ENCODE assay signal across 8 mouse cellular contexts in the genomic region with DNA sequence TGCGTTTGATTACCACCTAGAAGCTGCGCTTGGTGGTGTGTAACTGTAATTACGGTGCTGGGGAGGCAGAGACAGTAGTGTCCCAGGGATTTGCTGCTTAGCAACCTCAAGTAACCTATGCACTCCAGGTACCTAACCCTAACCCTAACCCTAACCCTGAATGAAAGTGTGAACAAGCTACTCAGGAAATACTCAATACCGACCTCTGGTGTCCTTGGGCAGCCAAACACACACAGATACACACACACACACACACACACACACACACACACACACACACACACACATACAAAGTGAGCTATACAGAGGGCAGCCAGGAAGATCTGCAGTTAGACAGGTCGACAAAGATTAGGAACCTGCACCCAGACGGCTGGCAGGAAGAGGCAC. TPM values are rescaled to one million over a fixed set of nuclear protein-coding genes. Genes with fewer than 3 reads are reported as not detected.
DNase-seq lines count a peak whose midpoint lies in the region; ATAC-seq and TF ChIP-seq lines count a peak whose summit lies in the region.

No protein-coding gene starts in this region.

- H3K4me2 ChIP-seq in heart, embryonic 13.5 days = peak overlapping the region; percentile 81

- H3K9me3 ChIP-seq in heart, embryonic 13.5 days = no peaks in the 10 kb centered on the region
- H3K9me3 ChIP-seq in MEL (replicated peaks; ENCODE audit: insufficient read depth, low read length) = no peaks in the 10 kb centered on the region
- no peaks in the 10 kb centered on the region for H3K9me3 ChIP-seq in hindbrain, embryonic 10.5 days
- no peaks in the 10 kb centered on the region for H3K9me3 ChIP-seq in midbrain, embryonic 10.5 days (replicated peaks)

- peaks cover 17% of the 10 kb centered on the region for H3K4me1 ChIP-seq in heart, embryonic 13.5 days
- peaks cover 0 to 4% of the 10 kb centered on the region in 2 experiments; a peak in 2 of 4 replicates for H3K4me1 ChIP-seq in MEL (ENCODE audit: control insufficient read depth in 1 of 2, insufficient read depth in 2 of 2, low read length in 2 of 2)
- peaks cover 41% of the 10 kb centered on the region for H3K4me1 ChIP-seq in hindbrain, embryonic 10.5 days (replicated peaks)
- H3K4me1 ChIP-seq in midbrain, embryonic 10.5 days = peaks cover 28% of the 10 kb centered on the region

- peak overlapping the region; percentile 93 for H3K27ac ChIP-seq in heart, embryonic 13.5 days (replicated peaks)
- peak overlapping the region; percentile 33; the same call in 1 of the 2 replicates for H3K27ac ChIP-seq in MEL (ENCODE audit: control insufficient read depth, low read depth, low read length)
- peak overlapping the region; percentile 95 for H3K27ac ChIP-seq in hindbrain, embryonic 10.5 days
- peak overlapping the region; percentile 94 for H3K27ac ChIP-seq in midbrain, embryonic 10.5 days (replicated peaks)

- DNase-seq in heart, postnatal 10 days = no peak
- DNase-seq in MEL (ENCODE audit: low read depth, low spot score) = no peak
- no peak for DNase-seq in hindbrain, embryonic 10.5 days (ENCODE audit: low spot score)
- DNase-seq in midbrain, embryonic 10.5 days (ENCODE audit: low spot score) = no peak
- no peak for DNase-seq in right cerebral cortex, postnatal 36 days (ENCODE audit: low spot score in 2 of 2)
- DNase-seq in urinary bladder, postnatal 4 days (ENCODE audit: low spot score in 2 of 2) = no peak
- no peak for DNase-seq in left cerebral cortex, postnatal 36 days (ENCODE audit: low spot score in 2 of 2)

- intact Hi-C loops in heart, postnatal 10 days (cut with DNase I) = no loop called here
- intact Hi-C loops in left cerebral cortex, postnatal 36 days (cut with DNase I) = loop anchor here (10.0 kb wide), 1 partner anchor 86 kb away; no protein-coding TSS in a partner anchor

- TF ChIP-seq CTCF in MEL (IDR thresholded peaks at IDR 0.05 in 2 of 3, conservative IDR thresholded peaks at IDR 0.05 in 1 of 3; ENCODE audit: control insufficient read depth in 1 of 3, insufficient read depth in 1 of 3, low read depth in 2 of 3, low read length in 3 of 3, poor library complexity in 1 of 3, severe bottlenecking in 1 of 3) = peak in 1 of 3 experiments; percentile 39; a peak in 2 of 6 replicates

- H3K9ac ChIP-seq in heart, embryonic 13.5 days = peak overlapping the region; percentile 96
- H3K9ac ChIP-seq in MEL (ENCODE audit: control insufficient read depth, low read depth, low read length, poor library complexity, severe bottlenecking) = peak overlapping the region; percentile 98

- no peak for TF ChIP-seq EP300 in MEL (IDR thresholded peaks at IDR 0.05; ENCODE audit: low read depth in 1 of 2, low read length in 2 of 2)

- 44% methylated on average over 6 of the region's 6 CpGs for WGBS in heart, embryonic 13.5 days
- WGBS in hindbrain, embryonic 10.5 days = 46% methylated on average over 6 of the region's 6 CpGs
- 48% methylated on average over 6 of the region's 6 CpGs for WGBS in midbrain, embryonic 10.5 days

- peaks cover 20% of the 10 kb centered on the region for H3K79me2 ChIP-seq in MEL (ENCODE audit: control insufficient read depth, insufficient read depth, low read length, poor library complexity)

- peaks cover 56% of the 10 kb centered on the region for H3K36me3 ChIP-seq in heart, embryonic 13.5 days
- H3K36me3 ChIP-seq in MEL (ENCODE audit: control insufficient read depth in 1 of 2, insufficient read depth in 2 of 2, low read length in 2 of 2) = peaks cover 0 to 2% of the 10 kb centered on the region in 2 experiments; a peak in 2 of 4 replicates
- H3K36me3 ChIP-seq in hindbrain, embryonic 10.5 days = peaks cover 64% of the 10 kb centered on the region
- peaks cover 70% of the 10 kb centered on the region for H3K36me3 ChIP-seq in midbrain, embryonic 10.5 days

- no peaks in the 10 kb centered on the region for H3K27me3 ChIP-seq in heart, embryonic 13.5 days (replicated peaks)
- H3K27me3 ChIP-seq in MEL (ENCODE audit: control insufficient read depth in 1 of 2, insufficient read depth in 2 of 2, low read length in 2 of 2) = no peaks in the 10 kb centered on the region
- H3K27me3 ChIP-seq in hindbrain, embryonic 10.5 days (ENCODE audit: insufficient read depth, poor library complexity, severe bottlenecking) = no peaks in the 10 kb centered on the region
- H3K27me3 ChIP-seq in midbrain, embryonic 10.5 days (ENCODE audit: low read depth, poor library complexity, severe bottlenecking) = no peaks in the 10 kb centered on the region

- no peak for TF ChIP-seq POLR2A in MEL (IDR thresholded peaks at IDR 0.05; ENCODE audit: control insufficient read depth in 1 of 2, insufficient read depth in 1 of 2, low read depth in 1 of 2, low read length in 2 of 2, poor library complexity in 1 of 2)

- no peak for TF ChIP-seq RAD21 in MEL (IDR thresholded peaks at IDR 0.05; ENCODE audit: low read depth, low read length)

- ATAC-seq in heart, embryonic 13.5 days (ENCODE audit: extremely low read depth, insufficient number of reproducible peaks, low FRiP score, low TSS enrichment) = 0 out of 2 replicates have a peak, but pooled peaks have one; percentile 4

- H3K4me3 ChIP-seq in heart, embryonic 13.5 days = peak overlapping the region; percentile 98
- H3K4me3 ChIP-seq in MEL (ENCODE audit: control insufficient read depth in 1 of 2, insufficient read depth in 1 of 2, low read depth in 2 of 2, low read length in 2 of 2) = peak overlapping the region; percentile 100
- H3K4me3 ChIP-seq in hindbrain, embryonic 10.5 days = peak overlapping the region; percentile 92
- peak overlapping the region; percentile 89 for H3K4me3 ChIP-seq in midbrain, embryonic 10.5 days

TF ChIP-seq in MEL, 35 proteins besides CTCF, POLR2A, EP300 and RAD21 (continues in another document):
- TF ChIP-seq E2F4 (IDR thresholded peaks at IDR 0.05; ENCODE audit: borderline replicate concordance, low read depth, low read length) (no peak), BHLHE40 (IDR thresholded peaks at IDR 0.05; ENCODE audit: borderline replicate concordance, low read depth, low read length) (no peak), NELFE (IDR thresholded peaks at IDR 0.05; ENCODE audit: low read depth, low read length) (no peak), MAZ (IDR thresholded peaks at IDR 0.05; ENCODE audit: low read depth, low read length) (no peak), MYB (IDR thresholded peaks at IDR 0.05; ENCODE audit: low read depth, low read length) (no peak), TCF12 (IDR thresholded peaks at IDR 0.05; ENCODE audit: low read depth, low read length) (no peak), USF2 (IDR thresholded peaks at IDR 0.05; ENCODE audit: borderline replicate concordance in 1 of 2, insufficient read depth in 1 of 2, low read depth in 1 of 2, low read length in 2 of 2) (no peak), RCOR1 (IDR thresholded peaks at IDR 0.05; ENCODE audit: low read depth, low read length) (no peak), ZNF384 (IDR thresholded peaks at IDR 0.05; ENCODE audit: low read depth, low read length) (no peak), GABPA (IDR thresholded peaks at IDR 0.05; ENCODE audit: low read depth, low read length) (no peak), MXI1 (IDR thresholded peaks at IDR 0.05; ENCODE audit: low read depth, low read length) (no peak), CHD2 (IDR thresholded peaks at IDR 0.05; ENCODE audit: low read length) (no peak), SMC3 (IDR thresholded peaks at IDR 0.05; ENCODE audit: low read depth, low read length) (no peak), POLR2AphosphoS2 (IDR thresholded peaks at IDR 0.05; ENCODE audit: low read length) (no peak)

RNA-seq across cellular contexts. Expression of a gene that starts 0.3 kb away (rescaled TPM):
- polyA plus RNA-seq in heart, embryonic 13.5 days (2015; fragmentation: Nextera tagmentation; extraction: Ambion mirVana) = 53.5 and 54.4 TPM in 2 replicates
- total RNA-seq in heart, postnatal 10 days (2021) = 10 to 100 TPM; 42.6 to 48.8 TPM
- total RNA-seq in MEL (2012; rRNA removed) = 29.3 and 38.6 TPM in 2 replicates
- polyA plus RNA-seq in MEL (2012; ENCODE audit: insufficient read depth in 1 of 2, insufficient read length in 2 of 2, low read depth in 1 of 2, low replicate concordance in 2 of 2, missing spikeins in 1 of 2) = 10 to 100 TPM in 1 of 2 experiments, not detected in 1; 44.7 TPM
- polyA plus RNA-seq in hindbrain, embryonic 10.5 days (2016; fragmentation: Nextera tagmentation; extraction: Ambion mirVana) = 96.4 and 105 TPM in 2 replicates
- polyA plus RNA-seq in midbrain, embryonic 10.5 days (2016; fragmentation: Nextera tagmentation; extraction: Ambion mirVana) = 104 and 107 TPM in 2 replicates
- 10 to 100 TPM; 36.7 to 38.0 TPM for total RNA-seq in left cerebral cortex, postnatal 36 days (2021)

RNA-seq across cellular contexts. Expression of a gene that starts 7.6 kb away (rescaled TPM):
- polyA plus RNA-seq in heart, embryonic 13.5 days (2015; fragmentation: Nextera tagmentation; extraction: Ambion mirVana) = 22.6 and 23.4 TPM in 2 replicates
- 10 to 100 TPM; 17.8 to 21.3 TPM for total RNA-seq in heart, postnatal 10 days (2021)
- 40.3 and 44.9 TPM in 2 replicates for total RNA-seq in MEL (2012; rRNA removed)
- 10 to 100 TPM in 1 of 2 experiments, not detected in 1; 54.5 TPM for polyA plus RNA-seq in MEL (2012; ENCODE audit: insufficient read depth in 1 of 2, insufficient read length in 2 of 2, low read depth in 1 of 2, low replicate concordance in 2 of 2, missing spikeins in 1 of 2)
- 39.2 and 39.3 TPM in 2 replicates for polyA plus RNA-seq in hindbrain, embryonic 10.5 days (2016; fragmentation: Nextera tagmentation; extraction: Ambion mirVana)
- 39.7 and 41.2 TPM in 2 replicates for polyA plus RNA-seq in midbrain, embryonic 10.5 days (2016; fragmentation: Nextera tagmentation; extraction: Ambion mirVana)
- 10 to 100 TPM; 15.3 to 17.7 TPM for total RNA-seq in left cerebral cortex, postnatal 36 days (2021)

RNA-seq across cellular contexts. Expression of a gene that starts 8.9 kb away (rescaled TPM):
- 16.0 and 19.3 TPM in 2 replicates for polyA plus RNA-seq in heart, embryonic 13.5 days (2015; fragmentation: Nextera tagmentation; extraction: Ambion mirVana)
- total RNA-seq in heart, postnatal 10 days (2021) = 1 to 10 TPM in 1 of 2 experiments, under 1 TPM in 1; 0.53 to 1.2 TPM
- total RNA-seq in MEL (2012; rRNA removed) = 0.10 and 0.15 TPM in 2 replicates
- under 1 TPM in 1 of 2 experiments, not detected in 1; 0.56 TPM for polyA plus RNA-seq in MEL (2012; ENCODE audit: insufficient read depth in 1 of 2, insufficient read length in 2 of 2, low read depth in 1 of 2, low replicate concordance in 2 of 2, missing spikeins in 1 of 2)
- 10.2 and 14.3 TPM in 2 replicates for polyA plus RNA-seq in hindbrain, embryonic 10.5 days (2016; fragmentation: Nextera tagmentation; extraction: Ambion mirVana)
- polyA plus RNA-seq in midbrain, embryonic 10.5 days (2016; fragmentation: Nextera tagmentation; extraction: Ambion mirVana) = 2.6 and 3.7 TPM in 2 replicates
- total RNA-seq in left cerebral cortex, postnatal 36 days (2021) = 1 to 10 TPM; 8.2 to 9.2 TPM

RNA-seq across cellular contexts. Expression of a gene that starts 53.8 kb away (rescaled TPM):
- not detected in 2 replicates for polyA plus RNA-seq in heart, embryonic 13.5 days (2015; fragmentation: Nextera tagmentation; extraction: Ambion mirVana)
- under 1 TPM in 1 of 2 experiments, not detected in 1; 0.22 TPM for total RNA-seq in heart, postnatal 10 days (2021)
- total RNA-seq in MEL (2012; rRNA removed) = not detected in 2 replicates
- not detected for polyA plus RNA-seq in MEL (2012; ENCODE audit: insufficient read depth in 1 of 2, insufficient read length in 2 of 2, low read depth in 1 of 2, low replicate concordance in 2 of 2, missing spikeins in 1 of 2)
- polyA plus RNA-seq in hindbrain, embryonic 10.5 days (2016; fragmentation: Nextera tagmentation; extraction: Ambion mirVana) = 0.14 and 0.30 TPM in 2 replicates
- 0.22 and 0.26 TPM in 2 replicates for polyA plus RNA-seq in midbrain, embryonic 10.5 days (2016; fragmentation: Nextera tagmentation; extraction: Ambion mirVana)
- total RNA-seq in left cerebral cortex, postnatal 36 days (2021) = 1 to 10 TPM in 1 of 2 experiments, under 1 TPM in 1; 0.81 to 1.0 TPM

Comparison
In these comparisons a context has a peak if more than half of its experiments do, and no peak if none do; other contexts are left out.
1. H3K27ac ChIP-seq: peak in every context shown above with its lines; median percentile 95 in hindbrain, embryonic 10.5 days; 94 in midbrain, embryonic 10.5 days; 93 in heart, embryonic 13.5 days; 33 in MEL.